Mouse (Mus musculus) heart, embryonic 10.5 days (tissue): ENCODE results near the gene Cd300lf. TPM values are rescaled to one million over a fixed set of nuclear protein-coding genes. Genes with fewer than 3 reads are reported as not detected.

ENCODE experiments used
- DNase-seq: peaks from one replicate; pipeline ENCODE4 v3.0.0-alpha.2; 2017; ENCODE audit warnings: low spot score
- H3K27ac ChIP-seq: fragments of 300-500 bp; sonication (generic); 2 replicates; pipeline ENCODE4 v1.5.1; 2016; ENCODE audit warnings: mild to moderate bottlenecking
- H3K27me3 ChIP-seq: fragments of 300-500 bp; sonication (generic); 2 replicates; pipeline ENCODE4 v1.6.1; 2016; ENCODE audit warnings: mild to moderate bottlenecking; ENCODE audit not compliant: poor library complexity, insufficient read depth, severe bottlenecking
- H3K36me3 ChIP-seq: fragments of 300-500 bp; sonication (generic); 2 replicates; pipeline ENCODE4 v1.6.1; 2016; ENCODE audit warnings: mild to moderate bottlenecking, moderate library complexity
- H3K4me1 ChIP-seq: fragments of 300-500 bp; sonication (generic); 2 replicates; pipeline ENCODE4 v1.6.1; 2016; ENCODE audit warnings: mild to moderate bottlenecking
- H3K4me3 ChIP-seq: fragments of 300-500 bp; sonication (generic); 2 replicates; pipeline ENCODE4 v1.5.1; 2016; ENCODE audit warnings: mild to moderate bottlenecking, moderate library complexity
- H3K9me3 ChIP-seq: fragments of 300-500 bp; sonication (generic); 2 replicates; pipeline ENCODE4 v1.6.1; 2016; ENCODE audit warnings: mild to moderate bottlenecking, moderate library complexity
- WGBS: fragments of 180-500 bp; shearing (Covaris S2); methylation state at CpG from one replicate; pipeline ENCODE4 v1.1.7; 2016; 5-methylcytosine and 5-hydroxymethylcytosine counted together
- polyA plus RNA-seq: library from polyadenylated mRNA; unstranded; fragments of >200 nt; fragmentation: Nextera tagmentation; extraction: Ambion mirVana; gene quantifications from 2 replicates; pipeline ENCODE4 v1.2.1, GENCODE M21; 2016

Gene Cd300lf
- polyA plus RNA-seq, 1 experiment from 2014 or later: 0.08 TPM

DNA sequence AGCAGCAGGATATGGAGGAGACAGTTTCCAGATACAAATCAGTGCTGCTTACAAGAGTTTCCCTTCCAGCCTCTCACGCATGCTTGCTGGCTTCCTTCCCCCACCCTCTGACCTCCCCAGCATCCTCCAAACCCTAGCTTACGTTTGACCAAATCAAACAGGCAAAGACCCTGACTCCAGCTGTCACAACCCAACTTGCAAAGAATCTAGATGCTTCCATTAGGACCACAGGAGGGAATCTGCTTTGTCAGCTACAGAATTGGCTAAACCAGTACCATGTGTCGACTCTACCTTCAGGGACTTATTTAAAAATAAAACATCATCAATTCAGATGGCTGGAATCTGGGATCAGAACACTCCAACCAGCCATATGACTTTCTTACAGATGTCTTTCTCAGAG lies 21.6 kb downstream of the Cd300lf start:
- Histone ChIP-seq H3K4me1 (peaks cover 9% of the 10 kb centered on the region; the same call in 1 of the 2 replicates), H3K9me3 (no peaks in the 10 kb centered on the region), H3K27ac (no peak overlapping the region), H3K36me3 (no peaks in the 10 kb centered on the region), H3K4me3 (no peak overlapping the region), H3K27me3 (peaks cover 7% of the 10 kb centered on the region; the same call in 1 of the 2 replicates)
- no peak for DNase-seq
- 35% methylated on average over 3 of the region's 3 CpGs for WGBS

DNA sequence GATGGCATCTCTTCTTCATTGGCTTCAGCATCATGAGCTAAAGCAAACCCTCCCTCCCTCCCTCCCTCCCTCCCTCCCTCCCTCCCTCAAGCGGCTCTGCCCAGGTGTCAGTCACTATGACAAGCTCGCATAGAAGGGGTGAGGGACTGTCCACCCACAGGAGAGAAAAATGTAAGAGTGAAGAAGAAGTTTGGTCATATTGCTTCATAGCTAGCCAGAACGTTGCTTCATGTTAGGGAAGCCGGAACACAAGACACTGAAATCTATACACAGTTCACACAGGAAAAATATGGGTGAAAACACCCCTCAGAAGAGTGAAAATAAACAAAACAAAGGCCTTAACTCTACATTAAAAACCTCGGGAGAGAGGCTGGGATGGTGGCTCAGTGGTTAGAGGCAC lies 23.5 kb downstream of the Cd300lf start:
- DNase-seq: no peak
- H3K9me3 ChIP-seq: no peaks in the 10 kb centered on the region
- H3K4me1 ChIP-seq: peaks cover 4% of the 10 kb centered on the region; the same call in 1 of the 2 replicates
- whole genome bisulfite sequencing: 71% methylated on average over 4 of the region's 5 CpGs
- H3K4me3 ChIP-seq: no peak overlapping the region
- H3K27me3 ChIP-seq: peaks cover 7% of the 10 kb centered on the region; the same call in 1 of the 2 replicates
- no peaks in the 10 kb centered on the region for H3K36me3 ChIP-seq
- no peak overlapping the region for H3K27ac ChIP-seq

DNA sequence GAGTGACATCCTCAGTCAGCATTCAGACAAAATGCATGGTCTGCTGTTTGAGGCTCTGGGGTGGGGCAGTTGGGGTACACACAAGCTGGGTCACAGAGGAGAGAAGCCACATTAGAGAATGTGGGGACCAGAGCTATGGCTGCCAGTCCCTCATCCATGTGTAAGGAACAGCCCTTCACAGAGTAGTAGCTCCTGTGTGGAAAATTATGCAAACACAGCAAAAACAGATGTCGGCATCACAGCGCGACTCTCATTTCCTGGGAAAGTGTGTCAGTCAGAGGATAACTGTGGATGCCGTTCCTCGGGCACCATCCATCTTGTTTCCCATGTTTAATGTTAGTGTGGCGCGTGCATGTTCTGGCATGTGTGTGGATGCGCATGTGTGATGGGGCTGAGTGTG lies 25.6 kb downstream of the Cd300lf start:
- 89% methylated on average over 8 of the region's 8 CpGs for WGBS
- H3K27me3 ChIP-seq: peaks cover 7% of the 10 kb centered on the region; the same call in 1 of the 2 replicates

DNA sequence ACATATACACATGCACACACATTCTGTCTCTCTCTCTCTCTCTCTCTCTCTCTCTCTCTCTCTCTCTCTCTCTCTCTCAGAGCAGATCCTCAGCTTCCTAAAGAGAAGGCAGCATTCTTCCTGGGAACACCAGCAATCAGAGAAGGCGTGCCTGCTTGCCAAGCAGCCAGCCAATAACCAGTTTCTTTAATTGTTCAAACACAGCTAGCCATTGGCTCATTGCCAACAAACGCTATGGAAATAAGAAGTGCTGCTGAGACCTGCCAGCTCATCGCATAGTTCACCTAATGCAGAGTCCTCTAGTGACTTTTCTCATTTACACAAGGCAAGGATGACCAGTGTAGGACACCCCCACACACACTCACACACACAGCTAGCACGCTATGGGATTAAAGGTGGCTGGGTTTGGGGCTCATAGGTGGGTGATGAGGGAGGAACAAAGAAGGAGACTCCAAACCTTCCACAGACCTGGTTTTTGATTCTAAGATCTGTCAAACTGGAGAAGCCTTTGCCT lies 26.3 kb downstream of the Cd300lf start:
- peaks cover 4% of the 10 kb centered on the region; the same call in 1 of the 2 replicates for H3K4me1 ChIP-seq
- no peak overlapping the region for H3K4me3 ChIP-seq
- H3K27ac ChIP-seq: no peak overlapping the region
- no peaks in the 10 kb centered on the region for H3K36me3 ChIP-seq
- WGBS: 53% methylated on average over 4 of the region's 4 CpGs
- no peak for DNase-seq
- peaks cover 7% of the 10 kb centered on the region; the same call in 1 of the 2 replicates for H3K27me3 ChIP-seq
- H3K9me3 ChIP-seq: no peaks in the 10 kb centered on the region

More for the DNA sequence above, 25.6 kb downstream of the Cd300lf start:
- H3K4me3 ChIP-seq: no peak overlapping the region
- no peaks in the 10 kb centered on the region for H3K9me3 ChIP-seq
- H3K4me1 ChIP-seq: peaks cover 4% of the 10 kb centered on the region; the same call in 1 of the 2 replicates
- H3K36me3 ChIP-seq: no peaks in the 10 kb centered on the region
- DNase-seq: no peak
- no peak overlapping the region for H3K27ac ChIP-seq

DNA sequence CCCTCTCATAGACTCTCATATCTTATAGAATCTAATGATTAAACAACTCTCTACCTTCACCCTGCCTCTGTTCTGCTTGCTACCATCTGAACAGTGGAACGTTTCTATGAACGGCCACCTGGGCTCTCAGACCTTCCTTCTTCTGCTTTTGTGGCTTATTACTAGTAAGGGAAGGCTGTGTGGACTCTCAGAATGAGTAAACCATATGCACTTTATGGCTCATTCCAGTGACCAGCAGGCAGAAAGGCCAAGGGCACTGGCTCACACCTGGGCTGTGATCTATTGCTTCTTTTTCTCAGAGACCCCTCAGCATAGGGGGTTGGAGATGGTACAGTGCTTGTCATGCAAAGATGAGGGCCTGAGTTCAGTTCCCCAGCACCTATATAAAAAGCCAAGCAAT lies 27.2 kb downstream of the Cd300lf start:
- H3K4me3 ChIP-seq: no peak overlapping the region
- peaks cover 9% of the 10 kb centered on the region; the same call in 1 of the 2 replicates for H3K4me1 ChIP-seq
- 82% methylated on average over 2 of the region's 2 CpGs for WGBS
- H3K27ac ChIP-seq: no peak overlapping the region
- DNase-seq: no peak
- H3K36me3 ChIP-seq: no peaks in the 10 kb centered on the region
- peaks cover 7% of the 10 kb centered on the region; the same call in 1 of the 2 replicates for H3K27me3 ChIP-seq
- no peaks in the 10 kb centered on the region for H3K9me3 ChIP-seq

DNA sequence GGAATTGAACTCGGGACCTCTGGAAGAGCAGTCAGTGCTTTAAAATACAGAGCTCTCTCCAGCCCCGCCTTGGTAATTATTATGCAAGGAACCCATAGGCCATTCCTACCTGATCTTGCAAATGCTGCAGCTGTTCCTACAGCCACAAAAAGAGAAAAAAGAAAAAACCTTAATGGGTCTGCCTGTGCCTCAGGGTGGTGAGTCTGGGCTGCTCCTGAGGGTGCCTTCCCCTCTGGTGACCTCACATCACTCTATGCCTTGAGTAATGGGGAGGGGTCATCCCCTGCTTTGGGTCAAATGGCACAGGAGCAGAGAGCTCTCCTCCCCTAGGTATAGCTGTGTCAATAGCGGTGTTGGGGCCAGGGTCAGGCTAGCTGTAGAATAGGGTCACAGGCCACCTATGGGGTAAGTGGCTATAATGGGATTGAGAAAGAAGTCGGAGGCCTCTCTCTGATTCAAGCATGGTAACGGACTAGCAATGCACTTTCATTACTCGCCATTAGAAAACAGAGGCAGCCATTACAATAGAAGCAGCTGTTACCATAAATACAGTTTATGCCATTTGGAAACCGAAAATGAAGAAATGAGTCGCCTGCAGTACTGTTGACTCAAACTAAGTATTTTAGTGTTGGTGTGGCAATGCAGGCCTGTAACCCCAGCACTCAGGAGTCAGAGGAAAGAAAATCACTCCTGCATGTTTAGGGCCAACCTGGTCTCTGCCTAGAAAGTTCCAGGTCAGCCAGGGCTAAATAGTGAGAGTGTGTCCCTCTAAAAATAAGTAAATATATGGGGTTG lies 28.8 kb downstream of the Cd300lf start:
- Histone ChIP-seq H3K4me1 (peaks cover 16% of the 10 kb centered on the region), H3K9me3 (no peaks in the 10 kb centered on the region), H3K27me3 (peaks cover 7% of the 10 kb centered on the region; the same call in 1 of the 2 replicates), H3K27ac (no peak overlapping the region), H3K4me3 (no peak overlapping the region), H3K36me3 (no peaks in the 10 kb centered on the region)
- 72% methylated on average over 8 of the region's 8 CpGs for WGBS
- no peak for DNase-seq

DNA sequence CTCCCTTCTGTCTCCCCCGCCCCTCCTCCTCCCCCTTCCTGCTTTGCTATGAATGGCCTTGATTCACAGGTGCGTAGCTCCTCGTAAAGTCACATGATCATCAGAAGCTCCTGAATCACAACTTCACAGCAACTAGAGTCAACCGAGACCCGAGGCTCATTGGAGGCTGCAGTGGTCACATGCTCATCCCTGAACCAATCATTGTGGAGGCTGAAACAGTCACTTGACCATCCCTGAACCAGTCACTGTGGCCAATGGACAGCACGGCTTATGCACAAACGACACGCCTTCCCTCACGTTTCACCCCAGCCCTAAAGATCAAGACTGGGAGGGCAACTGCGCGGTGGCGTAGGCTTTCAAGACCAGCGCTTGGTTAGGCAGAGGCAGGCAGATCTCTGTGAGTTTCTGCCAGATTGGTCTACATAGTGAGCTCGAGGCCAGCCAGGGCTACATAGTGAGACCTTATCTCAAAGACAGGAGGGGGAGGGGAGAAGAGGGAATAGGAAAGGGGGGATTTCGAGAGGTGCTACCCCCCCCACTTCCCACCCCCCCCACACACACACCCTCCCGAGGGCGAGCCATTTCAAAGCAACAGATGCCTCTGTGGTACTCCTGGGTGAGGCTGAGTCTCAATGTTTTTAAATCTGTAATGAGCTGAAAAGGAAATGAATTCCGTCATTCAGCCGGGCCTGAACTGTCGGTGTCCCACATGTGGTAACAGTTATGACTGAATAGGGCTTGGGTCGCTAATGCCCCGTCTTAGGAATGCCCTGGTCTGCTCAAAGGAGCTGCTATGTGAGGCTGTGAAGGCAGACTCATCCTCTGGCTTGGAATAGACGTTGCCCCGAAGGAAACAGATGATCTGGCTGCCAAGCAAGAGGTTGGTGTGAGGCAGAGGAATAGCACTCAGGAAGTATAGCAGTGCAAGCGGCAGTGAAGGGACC lies 30.1 kb downstream of the Cd300lf start:
- Histone ChIP-seq H3K4me1 (peaks cover 23% of the 10 kb centered on the region), H3K27me3 (peaks cover 5% of the 10 kb centered on the region; the same call in 1 of the 2 replicates), H3K27ac (no peak overlapping the region), H3K36me3 (no peaks in the 10 kb centered on the region), H3K9me3 (no peaks in the 10 kb centered on the region), H3K4me3 (no peak overlapping the region)
- DNase-seq: no peak
- 79% methylated on average over 25 of the region's 25 CpGs for whole genome bisulfite sequencing

DNA sequence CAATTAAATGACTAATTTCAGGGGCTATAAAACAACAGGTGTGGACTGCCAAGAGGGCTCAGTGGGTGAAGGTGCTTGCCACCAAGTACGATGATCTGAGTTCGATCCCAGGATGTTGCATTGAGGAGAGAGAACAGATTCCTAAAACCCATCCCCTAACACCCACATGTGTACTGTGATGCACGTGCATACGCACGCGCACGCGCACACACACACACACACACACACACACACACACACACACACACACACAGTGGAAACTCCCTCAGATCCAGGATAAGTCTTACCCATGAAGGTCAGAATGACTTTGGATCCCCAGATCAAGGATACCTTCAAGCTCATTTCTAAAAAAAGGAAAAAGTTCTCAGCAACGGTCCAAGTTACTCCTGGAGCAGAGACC lies 31.7 kb downstream of the Cd300lf start:
- 91% methylated on average over 9 of the region's 9 CpGs for WGBS
- Histone ChIP-seq H3K4me1 (peaks cover 19% of the 10 kb centered on the region), H3K27me3 (no peaks in the 10 kb centered on the region), H3K9me3 (no peaks in the 10 kb centered on the region), H3K27ac (no peak overlapping the region), H3K36me3 (no peaks in the 10 kb centered on the region), H3K4me3 (no peak overlapping the region)
- no peak for DNase-seq

DNA sequence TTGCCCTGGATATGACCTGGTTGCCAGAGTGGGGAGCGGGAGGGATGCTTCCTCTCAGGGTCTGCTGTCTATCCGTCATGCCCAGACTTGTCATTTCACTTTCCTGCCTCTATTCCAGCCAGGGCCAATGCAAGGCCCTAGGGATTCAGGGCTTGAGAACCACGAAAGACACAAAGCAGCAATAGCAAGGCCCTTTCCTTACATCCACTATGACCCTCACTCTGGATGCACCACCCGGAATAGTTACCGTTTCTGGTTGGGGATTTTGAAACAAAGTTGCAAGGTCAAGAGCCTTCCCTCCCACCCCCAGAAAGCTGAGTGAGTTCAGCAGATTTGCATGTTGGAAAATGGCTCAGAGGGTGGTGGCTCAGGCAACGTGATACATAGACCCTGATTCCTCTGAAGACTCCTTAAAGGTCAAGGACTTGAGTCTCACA lies 32.2 kb downstream of the Cd300lf start:
- Histone ChIP-seq H3K4me1 (peaks cover 19% of the 10 kb centered on the region), H3K27ac (no peak overlapping the region)
- 53% methylated on average over 6 of the region's 6 CpGs for WGBS

DNA sequence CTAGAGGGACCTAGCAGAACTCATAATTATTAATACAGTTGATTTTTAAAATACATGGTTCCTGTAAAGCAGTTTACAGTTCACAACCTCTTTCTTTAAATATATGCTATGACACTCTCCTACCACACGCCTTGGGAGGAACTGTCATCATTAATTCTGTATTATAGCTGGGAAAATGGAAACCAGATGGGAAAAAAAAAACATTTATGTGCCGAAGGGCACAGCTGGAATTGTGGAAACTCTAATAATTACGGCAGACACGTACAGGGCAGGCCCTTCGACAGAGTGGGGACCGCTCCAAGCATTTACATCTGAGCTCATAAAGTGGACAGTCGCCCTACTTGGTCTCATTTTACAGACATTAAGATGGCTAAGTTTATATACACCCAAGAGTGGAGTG lies 33.1 kb downstream of the Cd300lf start:
- Histone ChIP-seq H3K9me3 (no peaks in the 10 kb centered on the region), H3K4me3 (no peak overlapping the region), H3K27me3 (no peaks in the 10 kb centered on the region), H3K27ac (no peak overlapping the region), H3K36me3 (no peaks in the 10 kb centered on the region), H3K4me1 (peaks cover 19% of the 10 kb centered on the region)
- no peak for DNase-seq
- WGBS: 74% methylated on average over 7 of the region's 7 CpGs

More for the DNA sequence above, 32.2 kb downstream of the Cd300lf start:
- no peak for DNase-seq
- H3K27me3 ChIP-seq: no peaks in the 10 kb centered on the region
- no peaks in the 10 kb centered on the region for H3K9me3 ChIP-seq
- H3K4me3 ChIP-seq: no peak overlapping the region
- H3K36me3 ChIP-seq: no peaks in the 10 kb centered on the region

DNA sequence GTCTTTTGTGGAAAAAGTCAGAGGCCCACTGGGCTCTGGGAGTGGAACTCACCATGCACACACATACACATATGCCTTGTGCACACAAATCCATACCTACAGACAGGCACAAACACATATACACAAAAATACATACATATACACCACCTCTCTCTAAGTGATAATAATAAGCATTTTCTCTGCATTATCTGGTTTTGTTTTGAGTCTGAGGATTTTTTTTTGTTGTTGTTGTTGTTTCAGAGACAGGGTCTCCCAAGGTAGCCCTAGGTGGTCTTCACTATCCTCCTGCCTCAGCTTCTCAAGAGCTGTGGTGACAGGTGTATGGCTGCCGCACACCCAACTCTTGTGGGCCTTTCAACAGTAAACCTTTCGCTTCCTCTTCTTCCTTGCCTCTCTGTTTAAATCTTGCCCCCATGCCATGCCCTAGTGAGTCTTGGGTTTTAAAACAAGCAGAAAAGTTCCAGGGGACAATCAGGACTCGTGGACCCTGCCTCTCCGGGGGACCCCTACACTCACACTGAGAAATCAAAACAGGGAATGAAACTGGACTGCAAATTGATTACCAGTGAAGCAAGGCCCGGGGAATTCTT lies 33.7 kb downstream of the Cd300lf start:
- no peak overlapping the region for H3K4me3 ChIP-seq
- H3K36me3 ChIP-seq: no peaks in the 10 kb centered on the region
- H3K27me3 ChIP-seq: no peaks in the 10 kb centered on the region
- H3K27ac ChIP-seq: no peak overlapping the region
- DNase-seq: no peak
- H3K9me3 ChIP-seq: no peaks in the 10 kb centered on the region
- 75% methylated on average over 5 of the region's 5 CpGs for WGBS
- peaks cover 19% of the 10 kb centered on the region for H3K4me1 ChIP-seq

DNA sequence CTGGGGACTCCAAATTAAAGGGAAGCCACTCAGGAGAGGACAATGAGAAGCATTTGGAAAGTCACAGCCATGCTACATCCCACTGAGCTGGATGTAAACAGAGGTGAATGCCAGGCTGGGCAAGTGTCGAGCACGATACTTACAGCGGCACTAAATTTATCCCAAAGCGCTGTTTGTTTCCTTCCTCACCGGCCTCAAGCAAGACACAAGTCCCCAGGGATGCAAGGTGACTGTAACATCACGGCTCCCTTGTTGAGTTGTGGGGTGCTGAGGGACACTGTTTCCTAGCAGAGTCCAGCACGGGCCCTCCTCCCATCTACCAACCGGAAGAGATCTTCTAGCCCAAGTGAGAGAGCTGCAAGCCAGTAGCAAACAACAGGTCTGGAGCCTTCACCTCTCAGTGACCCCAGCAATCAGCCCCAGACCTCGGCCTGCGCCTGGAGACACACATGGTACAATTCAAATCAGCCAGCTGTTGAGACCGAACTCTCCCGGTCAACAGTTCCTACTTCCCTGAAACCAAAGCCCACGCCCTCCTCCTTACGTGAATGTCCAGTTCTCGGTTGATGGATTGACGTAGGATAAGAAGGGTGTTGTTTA lies 34.5 kb downstream of the Cd300lf start:
- WGBS: 50% methylated on average over 16 of the region's 16 CpGs
- H3K27ac ChIP-seq: no peak overlapping the region

More for the DNA sequence above, 34.5 kb downstream of the Cd300lf start:
- Histone ChIP-seq H3K36me3 (no peaks in the 10 kb centered on the region), H3K27me3 (no peaks in the 10 kb centered on the region), H3K9me3 (no peaks in the 10 kb centered on the region), H3K4me1 (peaks cover 19% of the 10 kb centered on the region), H3K4me3 (no peak overlapping the region)
- DNase-seq: no peak
